Mouse (Mus musculus) myocyte (in vitro differentiated cells): ENCODE data around the gene Gm11172.

Experiments
- MYOG ChIP-seq, 3 experiments: IDR thresholded peaks; one replicate each; pipeline ENCODE4 v1.6.1; 2011; ENCODE audit warnings: control low read depth in 2 of 3, low read depth in 2 of 3, mild to moderate bottlenecking in 2 of 3; ENCODE audit not compliant: insufficient read length in 2 of 3, control insufficient read depth in 1 of 3, insufficient read depth in 1 of 3
- SRF ChIP-seq: IDR thresholded peaks from one replicate; pipeline ENCODE4 v1.6.1; 2011; ENCODE audit warnings: low read depth; ENCODE audit not compliant: control insufficient read depth, insufficient read length

- peak; percentile 33 to 91 (median 80) for TF ChIP-seq MYOG (IDR thresholded peaks at IDR 0.05; ENCODE audit: control insufficient read depth in 1 of 3, insufficient read depth in 1 of 3, insufficient read length in 2 of 3, low read depth in 2 of 3)
- TF ChIP-seq SRF, result no peak
Measured at GRCm38 (mm10) chr16:10776322-10776721, 36.4 kb upstream of the Gm11172 start.
